ENCODE assay signal across 22 mouse cellular contexts in the genomic region with DNA sequence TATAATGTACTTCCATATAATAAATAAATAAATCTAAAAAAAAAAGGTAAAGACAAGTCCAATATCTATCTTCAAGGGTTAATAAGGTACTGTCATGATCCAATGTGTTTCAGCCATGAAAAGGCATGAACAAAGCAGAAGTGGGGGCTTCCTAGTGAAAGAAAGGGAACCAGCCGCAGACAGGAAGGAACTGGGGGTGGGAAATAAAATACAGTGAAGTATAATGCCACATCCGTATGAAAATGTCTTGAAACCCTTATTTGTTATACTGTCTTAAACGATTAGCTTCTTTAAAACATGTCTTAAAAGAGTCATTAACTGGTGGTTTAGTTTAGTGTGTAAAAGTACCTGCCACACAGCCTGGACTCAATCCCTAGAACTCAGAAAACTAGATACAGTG. TPM values are rescaled to one million over a fixed set of nuclear protein-coding genes. Genes with fewer than 3 reads are reported as not detected.
A peak's percentile ranks its signal among the peaks of the same experiment; 100 is the strongest.
DNase-seq lines count a peak whose midpoint lies in the region; ATAC-seq lines count a peak whose summit lies in the region.
"Had no signal": no experiment of that assay in that cellular context is flagged by ENCODE, and none has a peak within 500 bp of the region (broad histone marks: within the 10 kb centered on the region; RNA-seq: fewer than 3 reads in every experiment).

No protein-coding gene starts in this region.

- H3K4me3 ChIP-seq in macrophage (ENCODE audit: inconsistent target) = no peak overlapping the region
- H3K4me3 ChIP-seq: heart, embryonic 13.5 days; hindbrain, embryonic 13.5 days; neural tube, embryonic 15.5 days had no signal

- H3K79me2 ChIP-seq in macrophage (ENCODE audit: inconsistent target) = no peaks in the 10 kb centered on the region

- peak; percentile 11 to 17 for DNase-seq in spleen, postnatal 36 days (ENCODE audit: low spot score in 2 of 2)
- DNase-seq in spleen, postnatal 10 days (ENCODE audit: low spot score in 2 of 2) = no peak
- DNase-seq in cerebellum, adult 18-20 months = no peak
- no peak for DNase-seq in adrenal gland, adult 18-20 months (ENCODE audit: low spot score in 2 of 2)
- no peak for DNase-seq in MN1 (ENCODE audit: low spot score)
- DNase-seq: adrenal gland, adult 8-10 months; cerebellum, adult 11-12 months; cerebellum, postnatal 14 days; gastrocnemius, postnatal 10 days; heart, adult 18-20 months; heart, postnatal 14 days; kidney, adult 9 months; kidney, postnatal 14 days; layer of hippocampus, postnatal 36 days; lung, postnatal 4 days; thymus, postnatal 25 days had no signal

- peak; percentile 27 for ATAC-seq in activated CD4-positive, CD25-positive, alpha-beta regulatory T cell, adult 4 months
- ATAC-seq: forebrain, embryonic 14.5 days had no signal

- H3K27ac ChIP-seq in macrophage = peak overlapping the region; percentile 35; the same call in 1 of the 2 replicates
- H3K27ac ChIP-seq: heart, embryonic 13.5 days; hindbrain, embryonic 13.5 days; neural tube, embryonic 15.5 days had no signal

- WGBS in macrophage (ENCODE audit: missing documents) = 0% methylated on average over 3 of the region's 3 CpGs

- H3K36me3 ChIP-seq in macrophage (ENCODE audit: inconsistent target) = no peaks in the 10 kb centered on the region
- H3K36me3 ChIP-seq: heart, embryonic 13.5 days; hindbrain, embryonic 13.5 days; neural tube, embryonic 15.5 days had no signal

RNA-seq across cellular contexts. Expression of a gene that starts 26.3 kb away (rescaled TPM):
- polyA plus RNA-seq in activated CD4-positive, CD25-positive, alpha-beta regulatory T cell, adult 4 months (2017; shearing (Covaris generic)) = 10 to 100 TPM; 47.7 to 47.8 TPM
- 100 to 1,000 TPM; 101 to 296 (median 228) TPM for total RNA-seq in macrophage (2018; cell fraction: chromatin; rRNA removed)
- total RNA-seq in macrophage (2018; cell fraction: cytosol; rRNA removed) = 10 to 100 TPM; 22.0 to 43.9 (median 35.1) TPM
- 100 to 1,000 TPM in 25 of 26 experiments, 10 to 100 TPM in 1; 97.0 to 183 (median 126) TPM for total RNA-seq in macrophage (2018; cell fraction: nucleus; rRNA removed)
- 37.2 to 81.1 TPM (median 37.2 TPM) in 3 replicates for polyA plus RNA-seq in macrophage (2018)
- 10 to 100 TPM; 42.7 to 62.0 TPM for total RNA-seq in adrenal gland, adult 18-20 months (2021)

Comparison
In these comparisons a context has a peak if more than half of its experiments do, and no peak if none do; other contexts are left out.
1. DNase-seq: peak in spleen, postnatal 36 days (2 of 2); none in spleen, postnatal 10 days (0 of 2), cerebellum, adult 18-20 months (0 of 2), adrenal gland, adult 18-20 months (0 of 2) and MN1 (single experiment).